Mouse (Mus musculus) cerebellum, adult 2 months (tissue): ENCODE data around the gene Xlr3c. TPM values are rescaled to one million over a fixed set of nuclear protein-coding genes. Genes with fewer than 3 reads are reported as not detected.
"Not testable (repeated sequence)": the region's sequence is repeated elsewhere in the genome, so short reads cannot be mapped to it uniquely, and the experiment has no call there.

ENCODE experiments used
- DNase-seq, 2 experiments: peaks; one replicate each; pipeline ENCODE4 v3.0.0; 2021
- H3K27ac ChIP-seq: fragments of 200-500 bp; 2 replicates; pipeline ENCODE4 v1.5.1; 2012; ENCODE audit warnings: low read length, control low read depth, inconsistent platforms; ENCODE audit not compliant: insufficient read depth
- H3K27me3 ChIP-seq: fragments of 200-500 bp; 2 replicates; pipeline ENCODE4 v1.6.1; 2012; ENCODE audit warnings: inconsistent platforms, mild to moderate bottlenecking, low read length, moderate library complexity; ENCODE audit not compliant: control insufficient read depth, insufficient read depth
- H3K4me1 ChIP-seq: fragments of 200-500 bp; 2 replicates; pipeline ENCODE4 v1.6.1; 2011; ENCODE audit warnings: low read length; ENCODE audit not compliant: control insufficient read depth, insufficient read depth
- H3K4me3 ChIP-seq: fragments of 200-500 bp; replicated peaks from 2 replicates; pipeline ENCODE3; 2011; ENCODE audit warnings: mild to moderate bottlenecking, low read depth, low read length, control low read depth; ENCODE audit not compliant: insufficient read depth
- CTCF ChIP-seq: fragments of 200-500 bp; IDR thresholded peaks from 2 replicates; pipeline ENCODE4 v1.5.1; 2011; ENCODE audit warnings: low read depth, mild to moderate bottlenecking, control low read depth, low read length, moderate library complexity, borderline replicate concordance; ENCODE audit not compliant: insufficient read depth
- POLR2A ChIP-seq: fragments of 200-500 bp; IDR thresholded peaks from 2 replicates; pipeline ENCODE4 v1.6.1; 2011; ENCODE audit warnings: low read length, control low read depth, borderline replicate concordance; ENCODE audit not compliant: insufficient read depth
- WGBS: fragments of 180-500 bp; shearing (Covaris S2); methylation state at CpG from one replicate; pipeline ENCODE4 v1.1.7; 2018; 5-methylcytosine and 5-hydroxymethylcytosine counted together
- polyA plus RNA-seq: library from polyadenylated mRNA; depleted of rRNA; stranded (reverse); fragments of >200 nt; gene quantifications from 2 replicates; pipeline ENCODE4 v1.2.3, GENCODE M21; 2012; rRNA removed

Gene Xlr3c
- polyA plus RNA-seq, 1 experiment, result 0.15 TPM

GRCm38 (mm10) chrX:73225365-73225764 lies 39.8 kb downstream of the Xlr3c start:
- 71% methylated on average over 1 of the region's 1 CpGs for WGBS
- Histone ChIP-seq H3K4me3 (no peak overlapping the region), H3K4me1 (no peaks in the 10 kb centered on the region), H3K27ac (no peak overlapping the region), H3K27me3 (no peaks in the 10 kb centered on the region)
- TF ChIP-seq CTCF (no peak), POLR2A (no peak)
- DNase-seq, result no peak

GRCm38 (mm10) chrX:73213819-73214564 lies 51.2 kb downstream of the Xlr3c start, which contains the start of gene Xlr4b:
TSS of gene Xlr4b (plus strand) at chrX:73214333.
- WGBS, result 83% methylated on average over 18 of the region's 19 CpGs
- H3K27ac ChIP-seq, DNase-seq, H3K27me3 ChIP-seq, H3K4me3 ChIP-seq, H3K4me1 ChIP-seq: not testable (repeated sequence)

Other genes starting within 250 kb of the Xlr3c start
- 0.13 TPM in 2 replicates for gene Pnma5, start 228.3 kb downstream of the Xlr3c start, polyA plus RNA-seq
- 17.3 and 19.4 TPM in 2 replicates for gene Pnma3, start 200.6 kb downstream of the Xlr3c start, polyA plus RNA-seq
- gene Xlr4a, start 182.9 kb downstream of the Xlr3c start, polyA plus RNA-seq, result 0.21 and 0.54 TPM in 2 replicates
- 2.3 and 3.3 TPM in 2 replicates for gene Xlr3a, start 168.3 kb downstream of the Xlr3c start, polyA plus RNA-seq
- gene Gm14685, start 148.3 kb downstream of the Xlr3c start, polyA plus RNA-seq, result 0.16 TPM in 1 of 2 replicates, not detected in the other
- 0.07 TPM in 1 of 2 replicates, not detected in the other for gene Xlr5b, start 116.6 kb downstream of the Xlr3c start, polyA plus RNA-seq
- gene DXBay18, start 115.9 kb downstream of the Xlr3c start, polyA plus RNA-seq, result 0.13 and 0.32 TPM in 2 replicates
- gene Spin2d, start 88.4 kb downstream of the Xlr3c start, polyA plus RNA-seq, result not detected in 2 replicates
- gene Xlr3b, start 73.2 kb downstream of the Xlr3c start, polyA plus RNA-seq, result 9.1 and 13.1 TPM in 2 replicates
- gene Xlr4b, start 51.1 kb downstream of the Xlr3c start, polyA plus RNA-seq, result 0.29 and 0.54 TPM in 2 replicates
- gene F8a, start 37.1 kb downstream of the Xlr3c start, polyA plus RNA-seq, result 17.1 and 17.6 TPM in 2 replicates
- gene Xlr4c, start 22.3 kb downstream of the Xlr3c start, polyA plus RNA-seq, result not detected in 2 replicates
- gene Xlr5a, start 27.6 kb upstream of the Xlr3c start, polyA plus RNA-seq, result not detected in 2 replicates
- gene Xlr5c, start 27.6 kb upstream of the Xlr3c start, polyA plus RNA-seq, result not detected in 2 replicates
- not detected in 2 replicates for gene Gm45015, start 71.5 kb upstream of the Xlr3c start, polyA plus RNA-seq
- gene Zfp275, start 77.2 kb upstream of the Xlr3c start, polyA plus RNA-seq, result 20.1 and 20.6 TPM in 2 replicates
- 0.40 and 0.41 TPM in 2 replicates for gene Gm18336, start 133.3 kb upstream of the Xlr3c start, polyA plus RNA-seq
- gene Zfp92, start 145.7 kb upstream of the Xlr3c start, polyA plus RNA-seq, result 0.55 and 0.61 TPM in 2 replicates
- 0.14 TPM in 1 of 2 replicates, not detected in the other for gene Trex2, start 170.0 kb upstream of the Xlr3c start, polyA plus RNA-seq
- gene Haus7, start 193.7 kb upstream of the Xlr3c start, polyA plus RNA-seq, result 18.6 and 18.7 TPM in 2 replicates
- gene Bgn, start 218.2 kb upstream of the Xlr3c start, polyA plus RNA-seq, result 14.2 and 17.2 TPM in 2 replicates
- 113 and 144 TPM in 2 replicates for gene Atp2b3, start 237.7 kb upstream of the Xlr3c start, polyA plus RNA-seq